Mouse (Mus musculus): ENCODE measurements around the gene Foxo3. TPM values are rescaled to one million over a fixed set of nuclear protein-coding genes. Genes with fewer than 3 reads are reported as not detected.

Foxo3 gene
- total and polyA plus RNA-seq, 3 experiments = 9.2 to 18.2 (median 12.6) TPM

- Histone ChIP-seq H3K9me3 (replicated peaks; ENCODE audit: low read length) (no peaks in the 10 kb centered on the region), H3K27ac (ENCODE audit: insufficient read depth, low read depth) (no peak overlapping the region), H3K4me3 (replicated peaks in 1 of 3; ENCODE audit: low read depth in 2 of 3, low read length in 2 of 3, poor library complexity in 1 of 3) (no peak overlapping the region), H3K9ac (ENCODE audit: insufficient read depth, low read depth) (no peak overlapping the region), H3K27me3 (replicated peaks) (no peaks in the 10 kb centered on the region), H3K4me2 (ENCODE audit: insufficient read depth, low read depth, poor library complexity, severe bottlenecking) (no peak overlapping the region), H3K4me1 (ENCODE audit: control insufficient read depth in 1 of 2, insufficient read depth in 2 of 2) (peaks cover 0 to 14% of the 10 kb centered on the region in 2 experiments; a peak in 3 of 4 replicates), H3K79me2 (replicated peaks; ENCODE audit: control insufficient read depth, extremely low read depth, insufficient read depth, poor library complexity, severe bottlenecking) (no peaks in the 10 kb centered on the region; the same call in 1 of the 2 replicates), H3K36me3 (replicated peaks in 1 of 2; ENCODE audit: control insufficient read depth in 1 of 2, insufficient read depth in 1 of 2, low read length in 1 of 2) (peaks cover 6 to 66% of the 10 kb centered on the region in 2 experiments)
- TF ChIP-seq MXI1 (IDR thresholded peaks at IDR 0.05; ENCODE audit: low read depth, low read length) = no peak
- TF ChIP-seq ETS1 (conservative IDR thresholded peaks at IDR 0.05; ENCODE audit: low read depth, low read length) = no peak
- no peak for TF ChIP-seq RAD21 (IDR thresholded peaks at IDR 0.05; ENCODE audit: low read depth, low read length)
- TF ChIP-seq POLR2AphosphoS2 (IDR thresholded peaks at IDR 0.05; ENCODE audit: low read depth, low read length) = no peak
- TF ChIP-seq E2F4 (IDR thresholded peaks at IDR 0.05; ENCODE audit: insufficient replicate concordance, low read depth, low read length) = no peak
- TF ChIP-seq JUND (conservative IDR thresholded peaks at IDR 0.05; ENCODE audit: low read depth, low read length) = no peak
- no peak for TF ChIP-seq TCF12 (IDR thresholded peaks at IDR 0.05; ENCODE audit: low read depth, low read length)
- TF ChIP-seq JUN (IDR thresholded peaks at IDR 0.05; ENCODE audit: insufficient read depth, low read depth, low read length) = no peak
- no peak for TF ChIP-seq NRF1 (IDR thresholded peaks at IDR 0.05; ENCODE audit: low read depth, low read length)
- no peak for TF ChIP-seq SIN3A (IDR thresholded peaks at IDR 0.05; ENCODE audit: low read length)
- TF ChIP-seq MAX (IDR thresholded peaks at IDR 0.05; ENCODE audit: low read length) = no peak
- DNase-seq (ENCODE audit: extremely low read depth) = no peak
- in situ Hi-C loops (cut with MboI; ENCODE audit: low pct_ligation_motif_present, low pct_unique_long_range_greater_than_20kb, low sequenced_read_pairs) (no loop called here), dilution Hi-C loops (cut with MboI; ENCODE audit: extremely low pct_ligation_motif_present, extremely low pct_unique_long_range_greater_than_20kb, low sequenced_read_pairs) (no loop called here)
Measured at GRCm38 (mm10) chr10:42248156-42248555, 28.4 kb downstream of the Foxo3 start.

- H3K4me3 ChIP-seq (replicated peaks in 1 of 3; ENCODE audit: low read depth in 2 of 3, low read length in 2 of 3, poor library complexity in 1 of 3) = no peak overlapping the region
- dilution Hi-C loops (cut with MboI; ENCODE audit: extremely low pct_ligation_motif_present, extremely low pct_unique_long_range_greater_than_20kb, low sequenced_read_pairs) (no loop called here), in situ Hi-C loops (cut with MboI; ENCODE audit: low pct_ligation_motif_present, low pct_unique_long_range_greater_than_20kb, low sequenced_read_pairs) (no loop called here)
- no peak overlapping the region for H3K9ac ChIP-seq (ENCODE audit: insufficient read depth, low read depth)
- no peak for TF ChIP-seq SMC3 (IDR thresholded peaks at IDR 0.05; ENCODE audit: low read depth, low read length)
- H3K27me3 ChIP-seq (replicated peaks) = no peaks in the 10 kb centered on the region
- DNase-seq (ENCODE audit: extremely low read depth) = no peak
- H3K27ac ChIP-seq (ENCODE audit: insufficient read depth, low read depth) = no peak overlapping the region
- H3K79me2 ChIP-seq (replicated peaks; ENCODE audit: control insufficient read depth, extremely low read depth, insufficient read depth, poor library complexity, severe bottlenecking) = no peaks in the 10 kb centered on the region; the same call in 1 of the 2 replicates
- H3K4me1 ChIP-seq (ENCODE audit: control insufficient read depth in 1 of 2, insufficient read depth in 2 of 2) = peaks cover 0 to 14% of the 10 kb centered on the region in 2 experiments; a peak in 3 of 4 replicates
- H3K4me2 ChIP-seq (ENCODE audit: insufficient read depth, low read depth, poor library complexity, severe bottlenecking) = no peak overlapping the region
- peaks cover 6 to 69% of the 10 kb centered on the region in 2 experiments for H3K36me3 ChIP-seq (replicated peaks in 1 of 2; ENCODE audit: control insufficient read depth in 1 of 2, insufficient read depth in 1 of 2, low read length in 1 of 2)
- H3K9me3 ChIP-seq (replicated peaks; ENCODE audit: low read length) = no peaks in the 10 kb centered on the region
Measured at GRCm38 (mm10) chr10:42247125-42247816, 29.3 kb downstream of the Foxo3 start.

- Histone ChIP-seq H3K4me1 (ENCODE audit: control insufficient read depth in 1 of 2, insufficient read depth in 2 of 2) (peaks cover 0 to 14% of the 10 kb centered on the region in 2 experiments; a peak in 3 of 4 replicates), H3K79me2 (replicated peaks; ENCODE audit: control insufficient read depth, extremely low read depth, insufficient read depth, poor library complexity, severe bottlenecking) (no peaks in the 10 kb centered on the region; the same call in 1 of the 2 replicates), H3K36me3 (replicated peaks in 1 of 2; ENCODE audit: control insufficient read depth in 1 of 2, insufficient read depth in 1 of 2, low read length in 1 of 2) (peaks cover 6 to 69% of the 10 kb centered on the region in 2 experiments), H3K4me2 (ENCODE audit: insufficient read depth, low read depth, poor library complexity, severe bottlenecking) (no peak overlapping the region), H3K4me3 (replicated peaks in 1 of 3; ENCODE audit: low read depth in 2 of 3, low read length in 2 of 3, poor library complexity in 1 of 3) (no peak overlapping the region), H3K9me3 (replicated peaks; ENCODE audit: low read length) (no peaks in the 10 kb centered on the region), H3K27ac (ENCODE audit: insufficient read depth, low read depth) (no peak overlapping the region), H3K27me3 (replicated peaks) (no peaks in the 10 kb centered on the region), H3K9ac (ENCODE audit: insufficient read depth, low read depth) (no peak overlapping the region)
- in situ Hi-C loops (cut with MboI; ENCODE audit: low pct_ligation_motif_present, low pct_unique_long_range_greater_than_20kb, low sequenced_read_pairs) (no loop called here), dilution Hi-C loops (cut with MboI; ENCODE audit: extremely low pct_ligation_motif_present, extremely low pct_unique_long_range_greater_than_20kb, low sequenced_read_pairs) (no loop called here)
- no peak for DNase-seq (ENCODE audit: extremely low read depth)
- TF ChIP-seq MAFK (IDR thresholded peaks at IDR 0.05; ENCODE audit: insufficient replicate concordance, low read length) (no peak), JUN (IDR thresholded peaks at IDR 0.05; ENCODE audit: insufficient read depth, low read depth, low read length) (no peak), KAT2A (IDR thresholded peaks at IDR 0.05; ENCODE audit: insufficient replicate concordance, low read length) (no peak)
Measured at GRCm38 (mm10) chr10:42246483-42246882, 30.1 kb downstream of the Foxo3 start.
